Mouse (Mus musculus) cerebellum, postnatal 25 days (tissue): Measurements from ENCODE around the gene Gm11172.
"Not testable (repeated sequence)": the region's sequence is repeated elsewhere in the genome, so short reads cannot be mapped to it uniquely, and the experiment has no call there.

ENCODE experiments used
- DNase-seq, 2 experiments: peaks; one replicate each; pipeline ENCODE4 v3.0.0; 2021; ENCODE audit warnings: mixed read lengths in 2 of 2

Gm11172 gene

GRCm38 (mm10) chr16:10786288-10786687, 26.4 kb upstream of the Gm11172 start:
- DNase-seq = peak; percentile 85 to 90

GRCm38 (mm10) chr16:10786782-10787547, 25.8 kb upstream of the Gm11172 start:
- no peak for DNase-seq

- no peak for DNase-seq
Measured at GRCm38 (mm10) chr16:10787548-10788058, 25.1 kb upstream of the Gm11172 start.

DNA sequence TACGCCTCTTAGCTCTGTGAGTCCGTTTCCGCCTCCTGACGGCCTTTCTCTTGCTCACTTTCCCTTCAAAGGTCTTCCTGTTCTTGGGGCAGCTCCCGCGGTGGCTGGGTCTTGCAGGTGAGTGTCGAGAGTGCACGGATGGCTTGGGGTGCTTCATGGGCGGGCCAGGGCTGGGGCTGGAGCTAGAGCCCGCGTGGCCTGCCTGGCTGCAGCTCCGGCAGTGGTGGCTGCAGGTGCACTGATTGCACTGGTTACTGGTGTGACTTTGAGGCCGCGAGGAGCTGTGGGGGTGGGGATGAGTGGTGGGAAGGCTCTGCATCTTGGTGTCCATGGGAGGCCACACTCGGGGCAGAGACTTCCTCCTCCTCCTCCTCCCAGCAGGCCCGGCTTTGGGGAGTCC, 24.4 kb upstream of the Gm11172 start, which contains the start of gene Tnp2:
Gene Tnp2, minus strand, starts transcription at position 390 of the 400 bp plus-strand sequence.
- no peak for DNase-seq

- no peak for DNase-seq
Measured at GRCm38 (mm10) chr16:10788866-10789265, 23.8 kb upstream of the Gm11172 start.

DNA sequence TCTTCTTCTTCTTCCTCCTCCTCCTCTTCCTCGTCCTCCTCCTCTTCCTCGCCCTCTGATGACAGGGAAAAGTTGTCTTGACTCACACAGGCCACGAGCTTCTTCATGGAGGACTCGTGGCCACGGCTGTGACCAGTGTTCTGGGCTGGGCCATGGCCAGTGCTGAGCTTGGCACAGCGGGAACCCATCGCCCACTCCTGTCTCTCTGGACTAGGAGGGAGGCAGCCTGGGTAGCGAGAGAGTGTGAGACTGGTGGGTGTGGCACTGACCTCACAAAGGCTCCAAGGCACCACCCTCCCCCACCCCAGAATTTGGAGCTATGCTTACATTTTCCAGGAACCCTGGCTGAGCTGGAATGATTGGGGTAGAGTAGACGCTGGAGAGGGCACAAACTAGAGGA, 22.0 kb upstream of the Gm11172 start, which contains the start of gene Prm3:
Gene Prm3, minus strand, starts transcription at position 213 of the 400 bp plus-strand sequence.
- DNase-seq = no peak

DNA sequence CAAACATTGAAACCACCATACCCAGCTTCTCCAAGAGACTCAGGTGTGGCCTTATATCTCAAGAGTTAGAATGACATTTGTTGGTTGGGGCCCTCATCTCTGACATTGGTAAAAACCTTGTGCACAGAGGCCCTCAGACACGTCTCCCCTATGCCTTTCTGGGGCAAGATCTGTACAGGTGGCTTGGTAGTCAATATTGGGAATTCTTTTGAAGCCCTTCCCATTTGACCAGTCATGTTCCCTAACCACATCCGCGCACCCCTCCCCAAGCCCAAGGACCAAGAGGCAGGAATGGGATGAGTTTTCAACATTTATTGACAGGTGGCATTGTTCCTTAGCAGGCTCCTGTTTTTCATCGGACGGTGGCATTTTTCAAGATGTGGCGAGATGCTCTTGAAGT, 16.7 kb upstream of the Gm11172 start, which contains the start of gene Prm2:
Gene Prm2, minus strand, starts transcription at position 101 of the 400 bp plus-strand sequence.
- no peak for DNase-seq

GRCm38 (mm10) chr16:10802420-10802819, 10.3 kb upstream of the Gm11172 start:
- DNase-seq = not testable (repeated sequence)

DNA sequence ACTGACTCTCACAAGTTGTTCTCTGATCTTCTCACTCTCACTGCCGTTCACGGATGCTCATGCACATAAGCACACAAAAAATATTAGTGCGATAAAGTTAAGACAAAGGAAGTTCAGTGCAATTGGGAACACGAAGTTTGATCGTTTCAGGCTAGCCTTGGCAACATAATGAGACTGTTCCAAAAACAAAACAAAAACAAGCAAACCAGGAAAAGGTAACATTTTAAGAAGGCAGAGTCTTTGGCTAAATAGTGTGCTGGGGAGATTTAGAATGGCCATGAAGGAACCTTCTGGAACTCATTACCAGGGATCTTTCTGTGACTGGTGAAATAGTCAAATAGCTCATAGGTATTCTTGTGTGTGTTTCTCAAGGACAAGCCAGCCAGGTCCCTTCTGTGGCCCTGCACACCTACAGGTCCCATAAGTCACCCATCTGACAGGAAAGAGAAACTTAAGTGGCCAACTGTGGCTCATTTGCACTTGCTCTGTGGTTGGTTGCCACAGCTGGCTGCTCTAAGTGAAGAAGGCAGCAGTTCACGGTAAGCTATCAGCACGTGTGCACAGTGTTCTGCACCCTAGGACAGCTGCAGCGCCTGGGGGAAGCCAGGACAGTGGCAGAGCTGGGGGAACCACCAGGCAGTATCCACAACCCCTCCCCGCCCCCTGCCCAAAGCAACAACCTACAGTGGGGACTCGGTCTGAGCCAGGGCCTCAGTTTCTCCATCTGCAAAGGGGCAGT, 6.8 kb upstream of the Gm11172 start, which contains the start of gene Prm1:
Gene Prm1, minus strand, starts transcription at position 51 of the 739 bp plus-strand sequence.
- DNase-seq = no peak

- peak; percentile 63 to 80 for DNase-seq
Measured at GRCm38 (mm10) chr16:10810376-10810775, 2.3 kb upstream of the Gm11172 start.

DNA sequence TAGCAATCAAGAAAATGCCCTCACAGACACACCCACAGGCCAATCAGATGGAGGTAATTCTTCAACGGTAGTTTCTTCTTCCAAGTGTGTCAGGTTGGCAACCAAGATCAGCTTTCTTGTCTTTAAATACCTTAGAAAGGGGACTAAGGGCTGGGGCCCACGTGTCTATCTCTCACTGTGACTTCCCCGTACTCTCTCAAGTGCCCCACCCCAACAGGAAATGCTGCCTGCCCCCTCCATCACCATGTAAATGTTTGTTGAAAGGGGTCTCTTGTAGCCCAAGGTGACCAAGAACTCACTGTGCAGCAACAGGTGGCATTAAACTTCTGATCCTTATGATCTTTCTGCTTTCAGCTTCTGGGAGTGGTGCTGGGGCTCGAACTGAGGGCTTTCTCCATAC, 1.0 kb downstream of the Gm11172 start:
- DNase-seq = no peak

DNA sequence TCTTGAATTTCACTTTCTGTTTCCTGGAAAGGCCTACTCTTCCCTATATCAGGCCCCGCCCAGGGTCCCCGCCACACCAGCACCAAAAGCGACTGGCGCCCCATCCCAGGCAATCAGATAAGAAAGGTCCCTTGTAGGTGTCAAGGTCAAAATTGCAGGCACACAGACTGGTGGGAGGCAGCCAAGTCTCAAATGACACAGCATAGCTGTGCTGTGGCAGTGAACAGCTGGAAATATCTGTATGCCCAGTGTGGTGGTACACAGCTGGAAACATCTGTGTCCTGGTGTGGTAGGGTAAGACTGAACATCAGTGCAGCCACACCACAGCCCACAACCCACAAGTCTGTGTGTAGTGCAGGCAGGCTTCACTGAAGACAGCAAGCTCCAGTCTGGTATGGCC, 2.1 kb downstream of the Gm11172 start:
- no peak for DNase-seq

GRCm38 (mm10) chr16:10818579-10819135, 5.9 kb downstream of the Gm11172 start:
- no peak for DNase-seq

DNA sequence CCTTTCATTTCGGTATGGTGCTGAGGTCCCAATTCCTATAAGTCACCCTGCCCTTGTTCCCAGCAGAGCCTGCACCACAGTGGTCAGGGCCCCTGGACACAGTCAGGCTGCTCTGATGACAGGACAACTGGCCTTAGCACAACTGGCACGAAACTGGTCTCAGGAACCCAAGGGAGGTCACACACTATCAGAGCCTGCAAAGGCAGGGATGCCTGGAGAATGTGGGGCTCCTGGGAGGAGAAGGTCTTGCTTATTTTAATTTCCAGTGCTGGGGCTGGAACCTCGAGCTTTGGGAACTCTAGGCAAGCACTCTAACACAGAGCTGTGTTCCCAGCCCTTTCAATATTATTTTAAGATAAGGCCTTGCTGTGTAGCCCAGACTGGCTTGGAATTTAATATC, 7.3 kb downstream of the Gm11172 start:
- DNase-seq = no peak

DNA sequence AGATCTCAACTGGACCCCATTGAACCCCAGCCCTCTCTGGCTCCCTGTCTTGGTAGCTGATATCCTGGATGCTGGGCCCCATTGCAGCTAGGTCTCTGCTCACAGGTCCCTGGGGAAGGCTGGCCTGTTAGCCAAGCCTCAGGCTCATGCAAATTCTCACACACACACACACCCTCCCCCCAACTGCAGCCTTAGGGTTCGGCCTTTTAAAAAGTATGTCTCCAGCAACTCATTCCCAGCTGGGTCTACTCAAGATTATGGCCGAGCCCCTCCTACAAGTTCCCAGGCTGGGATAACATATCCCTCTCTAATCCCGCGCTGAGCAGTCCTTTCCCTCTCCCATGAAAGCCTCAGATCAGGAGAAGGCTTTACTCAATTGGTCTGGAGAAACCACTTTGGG, 8.7 kb downstream of the Gm11172 start:
- DNase-seq = no peak

GRCm38 (mm10) chr16:10824536-10824935, 11.8 kb downstream of the Gm11172 start:
- no peak for DNase-seq

DNA sequence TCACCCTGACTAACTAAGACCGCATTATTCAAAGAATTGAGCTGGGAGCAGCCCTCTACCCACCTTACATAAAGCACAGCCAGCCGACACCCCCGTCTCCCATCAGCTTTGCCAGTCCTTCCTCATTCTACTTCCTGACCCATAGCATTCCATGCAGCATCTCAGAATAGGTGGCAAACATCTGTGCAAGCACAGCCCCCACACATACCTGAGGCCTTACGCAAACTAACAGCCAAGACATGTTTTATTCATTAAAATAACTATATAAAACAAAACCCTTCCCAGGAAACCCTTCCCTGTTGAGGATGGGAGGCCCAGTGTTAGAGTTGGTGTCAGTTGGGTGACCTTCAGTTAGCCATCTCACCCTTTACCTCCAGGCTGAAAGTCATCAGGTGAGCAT, 13.1 kb downstream of the Gm11172 start:
- DNase-seq = no peak

GRCm38 (mm10) chr16:10827269-10827668, 14.6 kb downstream of the Gm11172 start:
- DNase-seq = no peak

DNA sequence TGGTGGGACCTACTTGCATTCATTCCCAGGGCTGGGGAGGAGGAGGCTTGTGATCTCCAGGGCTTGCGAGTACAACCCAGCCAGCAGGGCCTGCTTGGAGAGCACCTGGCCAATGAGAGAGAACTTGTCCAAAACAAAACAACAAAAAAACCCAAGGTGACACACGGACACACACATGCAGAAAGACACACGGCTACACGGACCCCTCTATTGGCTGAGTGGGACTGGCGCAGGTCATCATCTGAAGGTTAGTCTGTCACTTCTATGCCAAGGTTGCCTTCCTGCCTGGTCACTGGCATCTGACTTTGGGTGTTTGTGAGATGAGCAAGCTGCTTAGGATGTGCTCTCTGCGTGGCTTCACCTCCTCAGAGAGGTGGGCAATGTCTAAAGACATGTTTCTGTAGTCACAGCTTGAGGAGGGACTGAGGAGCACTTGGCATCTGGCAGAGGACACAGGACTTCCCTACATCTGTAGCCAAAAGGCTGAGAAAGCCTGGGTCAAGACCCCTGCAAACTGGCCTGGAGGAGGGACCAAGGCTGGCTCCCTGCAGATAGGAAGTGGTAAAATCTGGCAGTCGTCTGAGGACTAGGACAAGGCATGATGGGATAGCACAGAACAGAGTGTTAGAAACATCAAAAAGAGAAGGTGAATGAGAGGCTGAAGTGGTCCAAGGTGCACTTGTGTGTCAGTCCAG, 15.2 kb downstream of the Gm11172 start:
- DNase-seq = no peak

GRCm38 (mm10) chr16:10828461-10828805, 15.7 kb downstream of the Gm11172 start:
- no peak for DNase-seq

DNA sequence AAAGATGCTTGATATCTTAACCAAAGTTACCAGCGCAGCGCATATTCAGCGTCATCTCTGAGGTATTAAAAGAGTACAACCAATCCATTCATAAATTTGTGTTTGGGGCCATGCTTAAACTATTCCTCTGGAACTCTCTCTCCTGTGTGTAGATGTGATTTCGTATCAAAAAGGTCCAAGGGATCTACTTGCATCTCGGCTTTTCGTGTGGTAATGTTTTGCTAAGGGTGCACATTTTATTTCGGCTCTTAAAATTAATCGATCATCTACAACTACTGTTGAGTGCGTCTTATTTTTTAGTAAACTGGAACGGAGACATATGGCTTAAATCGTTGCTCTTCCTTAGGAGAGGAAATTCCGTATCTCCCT, 21.8 kb downstream of the Gm11172 start:
- no peak for DNase-seq

GRCm38 (mm10) chr16:10834911-10835587, 22.3 kb downstream of the Gm11172 start, which contains the start of gene Rmi2:
Gene Rmi2 (plus strand): TSS chr16:10835059.
- peak; percentile 88 to 92 for DNase-seq
